Mouse (Mus musculus) layer of hippocampus, postnatal 25 days (tissue): ENCODE results near the gene Rnls. TPM values are rescaled to one million over a fixed set of nuclear protein-coding genes. Genes with fewer than 3 reads are reported as not detected.

Experiments used
- DNase-seq, 2 experiments: peaks; one replicate each; pipeline ENCODE4 v3.0.0; 2022; ENCODE audit warnings: mixed read lengths in 2 of 2, low spot score in 1 of 2; ENCODE audit errors: extremely low spot score in 1 of 2
- total RNA-seq, 2 experiments: library from RNA; stranded (reverse); gene quantifications; 2 replicates each; pipeline ENCODE4 v1.2.3; 2021

Gene Rnls
- total RNA-seq, 2 experiments from 2014 or later: 1.5 to 1.8 TPM

- no peak for DNase-seq
These were observed 189.7 kb downstream of the Rnls start for GRCm38 (mm10) chr19:33202422-33202821.

- no peak for DNase-seq
These were observed 190.9 kb downstream of the Rnls start for GRCm38 (mm10) chr19:33201181-33201580.

GRCm38 (mm10) chr19:33192064-33192463 is 200.0 kb downstream of the Rnls start:
- no peak for DNase-seq

- no peak for DNase-seq
These were observed 203.3 kb downstream of the Rnls start for GRCm38 (mm10) chr19:33188766-33189165.

- no peak for DNase-seq
These were observed 212.5 kb downstream of the Rnls start for GRCm38 (mm10) chr19:33179595-33179994.

- DNase-seq: no peak
These were observed 213.2 kb downstream of the Rnls start for GRCm38 (mm10) chr19:33178866-33179265.

GRCm38 (mm10) chr19:33178367-33178766 is 213.7 kb downstream of the Rnls start:
- no peak for DNase-seq

- DNase-seq: no peak
These were observed 218.1 kb downstream of the Rnls start for GRCm38 (mm10) chr19:33173991-33174390.

- no peak for DNase-seq
These were observed 222.2 kb downstream of the Rnls start for GRCm38 (mm10) chr19:33169881-33170280.

GRCm38 (mm10) chr19:33167528-33168264 is 224.4 kb downstream of the Rnls start:
- DNase-seq: no peak

GRCm38 (mm10) chr19:33164801-33165200 is 227.3 kb downstream of the Rnls start:
- DNase-seq: no peak

- no peak for DNase-seq
These were observed 230.2 kb downstream of the Rnls start for GRCm38 (mm10) chr19:33161903-33162302.

- DNase-seq: no peak
These were observed 232.2 kb downstream of the Rnls start for GRCm38 (mm10) chr19:33159897-33160296.

GRCm38 (mm10) chr19:33159192-33159591 is 232.9 kb downstream of the Rnls start:
- no peak for DNase-seq

GRCm38 (mm10) chr19:33158234-33158633 is 233.9 kb downstream of the Rnls start:
- no peak for DNase-seq

GRCm38 (mm10) chr19:33148411-33148810 is 243.7 kb downstream of the Rnls start:
- no peak for DNase-seq

GRCm38 (mm10) chr19:33143198-33143597 is 248.9 kb downstream of the Rnls start:
- no peak for DNase-seq

GRCm38 (mm10) chr19:33137316-33137715 is 254.8 kb downstream of the Rnls start:
- no peak for DNase-seq

- no peak for DNase-seq
These were observed 269.4 kb downstream of the Rnls start for GRCm38 (mm10) chr19:33122611-33123226.

GRCm38 (mm10) chr19:33119947-33120346 is 272.1 kb downstream of the Rnls start:
- DNase-seq: no peak

GRCm38 (mm10) chr19:33118898-33119297 is 273.2 kb downstream of the Rnls start:
- DNase-seq: no peak
